ENCODE assay signal across 24 mouse cellular contexts in genomic region chr16:76096363-76096762, GRCm38 (mm10).
DNase-seq lines count a peak whose midpoint lies in the region; ATAC-seq and TF ChIP-seq lines count a peak whose summit lies in the region.
"Had no signal": no experiment of that assay in that cellular context is flagged by ENCODE, and none has a peak within 500 bp of the region (broad histone marks: within the 10 kb centered on the region; RNA-seq: fewer than 3 reads in every experiment).

No protein-coding gene starts in this region.

- 0 out of 2 replicates have a peak, but pooled peaks have one; percentile 38 for ATAC-seq in forebrain, embryonic 13.5 days
- ATAC-seq in forebrain, postnatal 0 days, result no peak
- peak; percentile 67; the same call in 1 of the 2 replicates for ATAC-seq in forebrain, embryonic 16.5 days
- no peak for ATAC-seq in forebrain, embryonic 12.5 days (ENCODE audit: low FRiP score)
- ATAC-seq in neural tube, embryonic 13.5 days (ENCODE audit: low read depth), result no peak
- peak; percentile 50; the same call in 1 of the 2 replicates for ATAC-seq in neural tube, embryonic 15.5 days (ENCODE audit: low FRiP score)
- ATAC-seq: activated CD4-positive, CD25-positive, alpha-beta regulatory T cell, adult 4 months; CD4-positive, CD25-positive, alpha-beta regulatory T cell, adult 4 months; forebrain, embryonic 15.5 days; Patski had no signal

- no peak overlapping the region for H3K27ac ChIP-seq in forebrain, embryonic 13.5 days
- H3K27ac ChIP-seq in forebrain, postnatal 0 days (ENCODE audit: low read depth, low read length), result no peak overlapping the region
- no peak overlapping the region for H3K27ac ChIP-seq in forebrain, embryonic 16.5 days (ENCODE audit: low read length)
- H3K27ac ChIP-seq in forebrain, embryonic 12.5 days, result no peak overlapping the region
- H3K27ac ChIP-seq in neural tube, embryonic 13.5 days (replicated peaks), result peak overlapping the region; percentile 20; the same call in 1 of the 2 replicates
- H3K27ac ChIP-seq in neural tube, embryonic 15.5 days (replicated peaks), result no peak overlapping the region
- H3K27ac ChIP-seq: embryonic facial prominence, embryonic 10.5 days; embryonic facial prominence, embryonic 12.5 days; forebrain, embryonic 15.5 days had no signal

- DNase-seq in forebrain, postnatal 0 days, result no peak
- no peak for DNase-seq in neural tube, embryonic 10.5 days (ENCODE audit: extremely low spot score, low spot score)
- no peak for DNase-seq in urinary bladder, adult 18-20 months (ENCODE audit: low spot score in 2 of 2)
- DNase-seq: adrenal gland, adult 8-10 months; adrenal gland, postnatal 25 days; B cell, adult 2 months; cerebellum, adult 11-12 months; cerebellum, adult 2 months; cerebellum, adult 9-10 months; cerebellum, postnatal 10 days; cerebellum, postnatal 25 days had no signal

- H3K4me3 ChIP-seq in forebrain, embryonic 13.5 days, result no peak overlapping the region
- no peak overlapping the region for H3K4me3 ChIP-seq in forebrain, postnatal 0 days (ENCODE audit: low read depth, low read length)
- no peak overlapping the region for H3K4me3 ChIP-seq in forebrain, embryonic 16.5 days (replicated peaks; ENCODE audit: low read length)
- H3K4me3 ChIP-seq in forebrain, embryonic 12.5 days (replicated peaks), result no peak overlapping the region
- no peak overlapping the region for H3K4me3 ChIP-seq in neural tube, embryonic 13.5 days
- H3K4me3 ChIP-seq in neural tube, embryonic 15.5 days (replicated peaks), result no peak overlapping the region
- H3K4me3 ChIP-seq: embryonic facial prominence, embryonic 10.5 days; embryonic facial prominence, embryonic 12.5 days; forebrain, embryonic 15.5 days had no signal

- H3K4me1 ChIP-seq in forebrain, embryonic 13.5 days, result no peaks in the 10 kb centered on the region
- no peaks in the 10 kb centered on the region for H3K4me1 ChIP-seq in forebrain, postnatal 0 days (ENCODE audit: insufficient read depth)
- no peaks in the 10 kb centered on the region for H3K4me1 ChIP-seq in forebrain, embryonic 16.5 days (replicated peaks; ENCODE audit: control insufficient read depth, insufficient read depth, low read length)
- H3K4me1 ChIP-seq in forebrain, embryonic 12.5 days, result no peaks in the 10 kb centered on the region
- H3K4me1 ChIP-seq in neural tube, embryonic 13.5 days (replicated peaks), result peaks cover 6% of the 10 kb centered on the region; the same call in 1 of the 2 replicates
- no peaks in the 10 kb centered on the region for H3K4me1 ChIP-seq in neural tube, embryonic 15.5 days
- H3K4me1 ChIP-seq: embryonic facial prominence, embryonic 10.5 days; embryonic facial prominence, embryonic 12.5 days had no signal

- TF ChIP-seq CTCF in forebrain, postnatal 0 days (IDR thresholded peaks at IDR 0.05; ENCODE audit: low read depth), result no peak

- H3K4me2 ChIP-seq in forebrain, embryonic 13.5 days, result no peak overlapping the region
- no peak overlapping the region for H3K4me2 ChIP-seq in forebrain, postnatal 0 days (ENCODE audit: low read depth)
- no peak overlapping the region for H3K4me2 ChIP-seq in forebrain, embryonic 16.5 days (ENCODE audit: low read length)
- no peak overlapping the region for H3K4me2 ChIP-seq in forebrain, embryonic 12.5 days
- no peak overlapping the region for H3K4me2 ChIP-seq in neural tube, embryonic 13.5 days
- H3K4me2 ChIP-seq in neural tube, embryonic 15.5 days, result no peak overlapping the region
- H3K4me2 ChIP-seq: embryonic facial prominence, embryonic 12.5 days; forebrain, embryonic 15.5 days had no signal

- no peaks in the 10 kb centered on the region for H3K36me3 ChIP-seq in forebrain, embryonic 13.5 days (ENCODE audit: poor library complexity, severe bottlenecking)
- H3K36me3 ChIP-seq in forebrain, postnatal 0 days (ENCODE audit: insufficient read depth), result no peaks in the 10 kb centered on the region
- H3K36me3 ChIP-seq in forebrain, embryonic 16.5 days (ENCODE audit: control insufficient read depth, insufficient read depth), result no peaks in the 10 kb centered on the region
- no peaks in the 10 kb centered on the region for H3K36me3 ChIP-seq in forebrain, embryonic 12.5 days (replicated peaks)
- no peaks in the 10 kb centered on the region for H3K36me3 ChIP-seq in neural tube, embryonic 13.5 days
- H3K36me3 ChIP-seq in neural tube, embryonic 15.5 days, result no peaks in the 10 kb centered on the region
- H3K36me3 ChIP-seq: embryonic facial prominence, embryonic 10.5 days; embryonic facial prominence, embryonic 12.5 days; forebrain, embryonic 15.5 days; G1E had no signal

- WGBS in forebrain, embryonic 13.5 days, result 77% methylated on average over 4 of the region's 4 CpGs
- 42% methylated on average over 4 of the region's 4 CpGs for WGBS in forebrain, postnatal 0 days
- WGBS in forebrain, embryonic 16.5 days, result 54% methylated on average over 4 of the region's 4 CpGs
- 84% methylated on average over 4 of the region's 4 CpGs for WGBS in forebrain, embryonic 12.5 days
- 56% methylated on average over 4 of the region's 4 CpGs for WGBS in neural tube, embryonic 13.5 days
- WGBS in neural tube, embryonic 15.5 days, result 40% methylated on average over 4 of the region's 4 CpGs

- H3K27me3 ChIP-seq in forebrain, embryonic 13.5 days, result no peaks in the 10 kb centered on the region
- H3K27me3 ChIP-seq in forebrain, postnatal 0 days (ENCODE audit: insufficient read depth, low read length), result no peaks in the 10 kb centered on the region
- no peaks in the 10 kb centered on the region for H3K27me3 ChIP-seq in forebrain, embryonic 16.5 days (replicated peaks; ENCODE audit: control insufficient read depth, insufficient read depth, low read length)
- no peaks in the 10 kb centered on the region for H3K27me3 ChIP-seq in forebrain, embryonic 12.5 days
- H3K27me3 ChIP-seq in neural tube, embryonic 13.5 days, result no peaks in the 10 kb centered on the region
- H3K27me3 ChIP-seq in neural tube, embryonic 15.5 days (replicated peaks), result no peaks in the 10 kb centered on the region
- H3K27me3 ChIP-seq: CH12.LX; embryonic facial prominence, embryonic 12.5 days; forebrain, embryonic 15.5 days had no signal

- no peak overlapping the region for H3K9ac ChIP-seq in forebrain, embryonic 13.5 days
- H3K9ac ChIP-seq in forebrain, postnatal 0 days, result no peak overlapping the region
- no peak overlapping the region for H3K9ac ChIP-seq in forebrain, embryonic 16.5 days (replicated peaks; ENCODE audit: low read depth, low read length)
- H3K9ac ChIP-seq in forebrain, embryonic 12.5 days, result no peak overlapping the region
- no peak overlapping the region for H3K9ac ChIP-seq in neural tube, embryonic 13.5 days
- no peak overlapping the region for H3K9ac ChIP-seq in neural tube, embryonic 15.5 days (replicated peaks)
- H3K9ac ChIP-seq: embryonic facial prominence, embryonic 12.5 days; forebrain, embryonic 15.5 days had no signal

- no peaks in the 10 kb centered on the region for H3K9me3 ChIP-seq in forebrain, embryonic 13.5 days (replicated peaks)
- no peaks in the 10 kb centered on the region for H3K9me3 ChIP-seq in forebrain, postnatal 0 days (ENCODE audit: low read length)
- no peaks in the 10 kb centered on the region for H3K9me3 ChIP-seq in forebrain, embryonic 16.5 days (ENCODE audit: control insufficient read depth, low read length)
- no peaks in the 10 kb centered on the region for H3K9me3 ChIP-seq in forebrain, embryonic 12.5 days
- H3K9me3 ChIP-seq in neural tube, embryonic 13.5 days, result no peaks in the 10 kb centered on the region
- no peaks in the 10 kb centered on the region for H3K9me3 ChIP-seq in neural tube, embryonic 15.5 days (replicated peaks)
- H3K9me3 ChIP-seq: embryonic facial prominence, embryonic 10.5 days; embryonic facial prominence, embryonic 12.5 days; forebrain, embryonic 15.5 days; G1E had no signal

Comparison
In these comparisons a context has a peak if more than half of its experiments do, and no peak if none do; other contexts are left out.
1. ATAC-seq: peak in forebrain, embryonic 13.5 days (single experiment), forebrain, embryonic 16.5 days (single experiment) and neural tube, embryonic 15.5 days (single experiment); none in forebrain, postnatal 0 days (single experiment), forebrain, embryonic 12.5 days (single experiment) and neural tube, embryonic 13.5 days (single experiment).